Mouse (Mus musculus) skeletal muscle tissue, adult 2 months (tissue): ENCODE measurements around the gene Ubl5.
"Not testable (repeated sequence)": the region's sequence is repeated elsewhere in the genome, so short reads cannot be mapped to it uniquely, and the experiment has no call there.

Source experiments
- DNase-seq: peaks from one replicate; pipeline ENCODE4 v3.0.0-alpha.2; 2012; ENCODE audit warnings: low read depth, low spot score

Gene Ubl5

GRCm38 (mm10) chr9:20657546-20657945 lies 14.9 kb downstream of the Ubl5 start:
- DNase-seq, result peak; percentile 67

- DNase-seq, result no peak
These were observed 19.6 kb downstream of the Ubl5 start for GRCm38 (mm10) chr9:20662325-20662724.

DNA sequence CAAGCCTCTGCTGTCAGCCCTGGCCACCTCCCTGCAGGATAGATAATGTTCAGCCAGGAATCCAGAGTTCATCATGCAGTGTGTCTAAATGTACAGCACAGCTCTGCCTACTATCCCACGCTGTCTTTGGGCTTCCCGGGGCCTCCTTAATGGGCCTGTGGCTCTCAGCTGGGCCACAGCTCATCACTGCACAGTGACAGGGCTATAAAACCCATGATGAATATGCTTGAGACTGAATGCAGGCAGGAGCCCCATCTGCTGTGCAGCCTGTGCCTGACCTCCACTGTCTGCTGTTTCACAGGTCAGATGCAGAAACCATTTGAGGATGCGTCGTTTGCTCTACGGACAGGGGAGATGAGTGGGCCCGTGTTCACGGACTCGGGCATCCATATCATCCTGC lies 20.2 kb downstream of the Ubl5 start:
- DNase-seq, result no peak

DNA sequence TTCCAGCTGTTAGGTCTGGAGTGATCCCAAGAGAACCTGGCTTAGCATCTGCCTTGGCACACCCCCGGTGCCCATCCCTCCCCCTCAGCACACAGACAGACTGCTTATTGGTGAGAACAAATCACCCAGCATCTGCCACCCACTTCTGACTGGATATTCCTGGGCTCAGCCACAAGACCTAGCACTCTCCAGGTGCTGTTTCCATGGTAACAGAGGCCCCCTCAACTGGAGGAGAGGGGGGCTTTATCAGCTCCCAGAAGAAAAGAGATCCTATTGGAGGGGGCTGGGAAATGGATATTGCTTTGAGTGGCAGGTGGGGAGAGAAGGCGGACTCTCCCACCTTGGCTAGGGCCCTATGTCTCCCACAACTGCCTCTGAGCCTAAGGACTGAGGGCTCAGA lies 21.3 kb downstream of the Ubl5 start:
- DNase-seq, result no peak

- DNase-seq, result no peak
These were observed 21.7 kb downstream of the Ubl5 start for GRCm38 (mm10) chr9:20664366-20664765.

DNA sequence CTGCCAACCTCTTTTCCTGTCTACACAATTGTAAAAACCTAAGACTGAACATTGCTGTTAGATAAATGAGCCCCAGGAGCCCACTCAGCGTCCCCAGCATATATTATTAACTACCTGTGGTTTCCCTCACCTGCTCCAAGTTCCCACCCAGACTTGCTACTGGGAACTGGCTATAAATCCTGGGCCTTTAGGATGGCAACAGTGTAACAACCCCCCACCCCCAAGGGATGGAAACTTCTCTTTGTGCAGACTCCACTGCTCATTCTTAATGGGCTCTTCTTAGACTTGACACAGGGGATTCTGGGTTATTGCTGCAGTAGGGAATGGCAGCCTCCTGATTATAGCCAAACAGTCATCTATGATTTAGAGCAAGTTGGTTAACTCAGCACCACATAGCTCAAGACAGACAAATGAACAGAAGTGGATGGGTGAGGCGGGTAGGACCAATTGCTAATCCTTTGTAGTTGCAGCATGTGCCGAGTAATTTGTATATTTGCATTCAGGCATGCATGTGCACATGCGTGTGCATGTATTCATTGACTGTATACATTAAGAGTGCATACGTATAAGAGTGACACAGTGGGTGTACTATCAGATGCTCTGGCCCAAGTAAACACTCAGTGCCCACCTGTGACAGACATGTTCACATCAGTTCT lies 22.4 kb downstream of the Ubl5 start:
- DNase-seq, result no peak

GRCm38 (mm10) chr9:20665925-20666324 lies 23.2 kb downstream of the Ubl5 start:
- no peak for DNase-seq

DNA sequence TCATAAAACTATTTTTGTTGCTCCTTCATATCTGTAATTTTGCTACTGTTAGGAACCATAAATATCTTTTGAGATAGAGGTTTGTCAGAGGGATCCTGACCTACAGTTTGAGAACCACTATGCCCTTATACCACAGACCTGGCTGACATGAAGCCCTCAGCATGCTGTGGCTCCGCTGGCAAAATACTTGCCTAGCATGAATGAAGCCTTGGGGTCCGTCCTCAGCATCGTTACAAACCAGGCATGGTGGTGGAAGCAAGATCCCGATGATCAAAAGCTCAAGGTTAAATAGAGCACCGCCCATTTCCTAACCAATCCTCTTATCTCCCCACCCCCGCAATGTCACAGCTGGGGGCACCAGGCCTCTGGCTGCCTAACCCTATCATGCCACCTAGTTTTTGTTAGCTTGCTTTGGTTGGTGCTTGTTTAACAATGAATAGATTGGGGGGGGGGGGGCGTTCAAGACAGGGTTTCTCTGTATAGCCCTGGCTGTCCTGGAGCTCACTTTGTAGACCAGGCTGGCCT lies 23.9 kb downstream of the Ubl5 start:
- no peak for DNase-seq

DNA sequence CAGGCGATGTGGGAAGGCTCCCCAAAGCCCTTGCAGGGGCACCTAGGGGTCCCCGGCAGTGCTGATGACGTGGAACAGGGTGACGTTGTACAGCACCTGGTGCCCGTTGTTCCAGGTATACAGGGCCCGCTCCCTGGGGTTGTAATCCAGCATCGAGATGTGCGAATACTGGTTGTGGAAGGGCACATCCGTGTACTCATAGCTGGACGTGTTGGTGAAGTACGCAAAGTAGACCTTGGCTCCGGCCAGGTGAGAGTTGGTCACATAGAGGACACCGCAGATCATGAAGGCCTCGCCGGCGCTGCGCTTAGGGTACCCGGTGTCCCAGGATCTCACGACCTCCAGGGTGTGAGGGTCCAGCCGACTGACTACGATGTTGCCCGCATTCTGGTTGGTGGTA lies 25.4 kb downstream of the Ubl5 start:
- DNase-seq, result no peak

DNA sequence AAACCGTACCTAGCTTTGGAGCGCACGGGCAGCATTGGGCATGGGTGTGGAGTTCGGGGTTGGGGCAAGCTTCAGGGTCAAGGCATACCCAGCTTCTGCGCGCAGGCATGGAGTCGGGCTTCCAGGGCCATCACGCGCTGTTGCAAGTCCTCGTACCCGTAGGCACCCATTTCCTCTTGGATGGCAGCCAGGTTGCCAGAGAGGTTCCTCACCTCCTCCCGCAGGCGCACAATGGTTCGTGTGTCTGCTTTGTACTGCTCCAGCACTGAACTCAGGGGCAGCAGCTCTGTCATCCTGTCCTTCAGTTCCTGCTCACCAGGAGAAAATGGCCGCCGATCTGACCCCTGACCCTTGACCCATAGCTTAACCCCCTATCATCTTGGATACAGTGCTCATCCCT lies 29.4 kb downstream of the Ubl5 start:
- DNase-seq, result no peak

GRCm38 (mm10) chr9:20677892-20678291 lies 35.2 kb downstream of the Ubl5 start:
- no peak for DNase-seq

- DNase-seq, result no peak
These were observed 37.8 kb downstream of the Ubl5 start for GRCm38 (mm10) chr9:20680378-20680958.

- no peak for DNase-seq
These were observed 39.1 kb downstream of the Ubl5 start for GRCm38 (mm10) chr9:20681546-20682388.

DNA sequence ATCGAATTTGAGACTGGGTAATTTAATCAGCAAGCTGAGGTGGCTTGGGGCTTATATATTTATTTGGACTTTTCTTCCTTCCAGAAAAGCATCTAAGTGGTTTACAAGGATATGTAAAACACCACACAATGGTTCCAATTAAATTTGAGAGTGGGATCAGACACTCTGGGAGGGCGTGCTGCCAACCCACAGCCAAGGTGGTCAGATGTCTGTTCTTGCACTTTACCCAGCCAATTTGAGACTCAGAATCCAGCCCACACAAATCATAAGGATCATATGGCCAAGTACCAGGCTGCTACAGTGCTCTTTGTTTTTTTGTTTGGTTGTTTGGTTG lies 39.7 kb downstream of the Ubl5 start:
- no peak for DNase-seq

GRCm38 (mm10) chr9:20685081-20685861 lies 42.6 kb downstream of the Ubl5 start:
- DNase-seq, result no peak

DNA sequence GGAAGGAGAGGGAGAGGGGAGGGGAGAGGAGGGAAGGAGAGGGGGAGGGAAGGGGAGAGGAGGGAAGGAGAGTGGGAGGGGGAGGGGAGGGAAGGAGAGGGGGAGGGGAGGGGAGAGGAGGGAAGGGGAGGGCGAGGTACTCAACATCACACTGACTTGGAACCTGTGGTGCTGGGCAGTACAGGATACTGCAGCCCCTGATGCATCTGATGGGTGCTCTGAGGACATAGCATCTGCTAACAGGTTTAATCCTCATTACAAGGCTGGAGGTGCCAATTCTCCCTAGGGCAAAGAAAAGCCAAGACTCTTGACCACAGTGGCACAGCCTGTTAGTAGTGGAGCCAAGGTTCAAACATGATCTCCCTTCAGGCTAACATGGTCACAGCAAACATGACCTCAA lies 46.7 kb downstream of the Ubl5 start:
- DNase-seq, result no peak

DNA sequence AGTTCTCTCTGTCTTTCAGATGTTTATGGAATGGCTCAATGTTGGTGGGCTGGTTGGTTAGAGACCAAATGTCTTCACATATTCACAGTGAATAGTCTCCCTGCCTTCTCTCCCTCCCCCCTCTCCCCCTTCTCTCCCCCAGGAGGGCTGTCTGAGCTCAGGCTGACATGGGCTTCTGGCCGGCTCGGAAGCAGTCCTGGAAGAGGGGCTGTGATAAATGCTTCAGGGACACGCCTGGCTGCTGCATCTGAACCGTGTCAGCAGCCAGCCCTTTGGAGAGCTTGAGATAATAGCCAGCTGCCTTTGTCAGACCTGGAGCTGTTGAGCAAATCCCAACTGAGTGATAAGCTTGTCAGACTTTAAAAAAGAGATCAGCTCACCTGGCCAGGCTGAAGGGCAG lies 47.2 kb downstream of the Ubl5 start:
- no peak for DNase-seq

GRCm38 (mm10) chr9:20690449-20690848 lies 47.8 kb downstream of the Ubl5 start:
- DNase-seq, result not testable (repeated sequence)

- DNase-seq, result no peak
These were observed 50.2 kb downstream of the Ubl5 start for GRCm38 (mm10) chr9:20692863-20693262.

- DNase-seq, result no peak
These were observed 52.1 kb downstream of the Ubl5 start for GRCm38 (mm10) chr9:20694721-20695235.

- no peak for DNase-seq
These were observed 53.5 kb downstream of the Ubl5 start for GRCm38 (mm10) chr9:20696107-20696712.
